Mouse (Mus musculus) thymus, postnatal 4 days (tissue): ENCODE results near the gene Smim1.

ENCODE experiments used
- DNase-seq: peaks from one replicate; pipeline ENCODE4 v3.0.0; 2021

The Smim1 gene

DNA sequence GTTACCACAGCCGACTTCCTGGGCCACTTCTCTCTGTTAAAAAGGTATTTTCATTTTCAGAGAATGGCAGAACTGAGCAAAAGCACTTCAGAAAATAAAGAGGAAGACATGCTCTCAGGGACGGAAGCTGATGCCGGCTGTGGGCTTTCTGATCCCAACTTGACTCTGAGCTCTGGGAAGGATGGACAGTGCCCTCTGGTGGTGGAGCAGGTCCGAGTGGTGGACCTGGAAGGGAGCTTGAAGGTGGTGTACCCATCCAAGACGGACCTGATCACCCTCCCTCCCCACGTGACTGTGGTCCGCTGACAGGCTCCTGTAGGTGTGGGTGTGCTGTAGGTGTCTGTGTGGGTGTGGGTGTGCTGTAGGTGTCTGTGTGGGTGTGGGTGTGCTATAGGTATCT lies 6.5 kb downstream of the Smim1 start:
- peak; percentile 67 for DNase-seq

DNA sequence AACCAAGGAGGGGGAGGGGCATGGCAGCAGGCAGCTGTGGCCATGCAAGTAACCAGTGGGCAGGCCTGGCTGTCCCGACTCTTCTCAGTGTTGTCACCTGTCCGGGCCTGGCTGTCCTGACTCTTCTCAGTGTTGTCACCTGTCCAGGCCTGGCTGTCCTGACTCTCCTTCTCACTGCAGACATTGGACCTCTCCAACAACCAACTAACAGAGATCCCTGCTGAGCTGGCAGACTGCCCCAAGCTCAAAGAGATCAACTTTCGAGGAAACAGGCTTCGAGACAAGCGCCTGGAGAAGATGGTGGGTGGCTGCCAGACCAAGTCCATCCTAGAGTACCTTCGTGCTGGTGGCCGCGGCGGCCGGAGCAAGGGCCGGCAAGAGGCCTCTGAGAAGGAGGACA lies 10.6 kb downstream of the Smim1 start:
- no peak for DNase-seq

DNA sequence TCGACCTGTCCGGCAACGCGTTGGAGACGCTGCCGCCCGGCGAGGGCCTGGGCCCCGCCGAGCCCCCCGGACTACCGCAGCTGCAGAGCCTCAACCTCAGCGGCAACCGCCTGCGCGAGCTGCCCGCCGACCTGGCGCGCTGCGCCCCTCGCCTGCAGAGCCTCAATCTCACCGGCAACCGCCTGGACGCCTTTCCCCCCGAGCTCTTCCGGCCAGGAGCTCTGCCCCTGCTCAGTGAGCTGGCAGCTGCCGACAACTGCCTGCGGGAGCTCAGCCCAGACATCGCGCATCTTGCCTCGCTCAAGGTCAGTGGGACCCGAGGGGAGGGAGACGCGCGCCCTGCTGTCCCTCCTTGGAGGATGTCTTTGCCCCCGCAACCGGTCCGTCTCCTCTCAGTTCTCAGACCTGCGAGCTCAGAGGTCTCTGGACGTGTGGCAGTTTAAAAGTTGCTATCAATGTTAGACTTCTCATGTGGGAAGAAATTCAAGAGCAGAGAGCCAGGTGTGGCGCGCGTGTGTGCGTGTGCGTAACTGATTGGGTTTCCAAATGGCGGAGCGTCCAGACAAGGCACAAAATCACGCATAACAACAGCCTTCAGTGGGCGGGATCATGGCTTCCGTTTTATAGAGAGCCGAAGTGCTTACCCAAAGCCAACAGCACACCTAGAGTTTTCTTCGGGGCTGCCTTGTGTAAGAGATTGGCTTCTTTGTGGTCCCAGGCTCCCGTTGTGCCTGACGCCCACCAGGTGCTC lies 13.7 kb downstream of the Smim1 start:
- peak; percentile 55 for DNase-seq

DNA sequence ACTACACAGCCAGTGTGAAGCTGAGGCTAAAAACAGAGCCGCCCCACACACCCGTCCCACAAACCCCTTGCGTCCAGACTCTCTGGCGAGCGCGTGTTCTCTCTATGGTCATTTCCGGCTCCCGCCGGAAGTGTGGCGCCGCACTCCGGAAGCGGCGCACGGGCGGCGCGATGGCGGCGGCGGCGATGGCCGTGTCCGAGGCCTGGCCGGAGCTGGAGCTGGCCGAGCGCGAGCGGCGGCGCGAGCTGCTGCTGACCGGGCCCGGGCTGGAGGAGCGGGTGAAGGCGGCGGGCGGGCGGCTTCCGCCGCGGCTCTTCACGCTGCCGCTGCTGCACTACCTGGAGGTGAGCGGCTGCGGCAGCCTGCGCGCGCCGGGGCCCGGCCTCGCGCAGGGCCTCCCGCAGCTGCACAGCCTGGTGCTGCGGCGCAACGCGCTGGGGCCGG lies 14.4 kb downstream of the Smim1 start, which contains the start of gene Lrrc47:
Gene Lrrc47 (plus strand): TSS at position 86 of the 444 bp plus-strand sequence.
- DNase-seq: peak; percentile 82

DNA sequence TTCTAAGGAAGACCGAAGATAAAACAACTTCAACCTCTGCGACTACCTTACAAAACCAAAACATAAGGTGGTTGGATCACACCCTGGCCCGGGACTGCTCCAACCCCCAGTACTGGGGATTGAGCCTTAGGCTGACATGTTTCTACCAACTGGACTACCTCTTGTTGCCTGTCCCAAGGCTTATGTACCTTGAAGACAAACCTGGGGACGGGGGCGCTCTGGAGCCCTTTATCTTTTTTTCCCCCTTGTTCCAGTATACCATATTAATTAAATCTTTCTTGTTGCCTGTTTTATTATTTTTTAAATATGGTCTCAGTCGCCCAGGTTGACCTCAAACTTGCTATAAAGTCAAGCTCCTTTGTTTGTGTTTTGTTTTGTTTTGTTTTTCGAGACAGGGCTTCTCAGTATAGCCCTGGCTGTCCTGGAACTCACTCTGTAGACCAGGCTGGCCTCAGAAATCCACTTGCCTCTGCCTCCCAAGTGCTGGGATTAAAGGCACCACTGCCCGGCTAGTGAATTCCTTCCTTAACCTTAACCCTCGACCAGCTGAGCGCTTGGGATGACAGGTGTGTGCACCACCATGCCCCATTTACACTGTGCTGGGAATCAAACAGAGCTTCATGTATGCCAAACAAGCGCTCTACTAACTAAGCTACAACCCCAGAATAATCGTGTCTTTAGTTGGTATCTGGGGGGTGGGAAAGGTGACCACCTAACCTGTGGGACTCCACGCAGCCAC lies 15.0 kb downstream of the Smim1 start:
- no peak for DNase-seq

DNA sequence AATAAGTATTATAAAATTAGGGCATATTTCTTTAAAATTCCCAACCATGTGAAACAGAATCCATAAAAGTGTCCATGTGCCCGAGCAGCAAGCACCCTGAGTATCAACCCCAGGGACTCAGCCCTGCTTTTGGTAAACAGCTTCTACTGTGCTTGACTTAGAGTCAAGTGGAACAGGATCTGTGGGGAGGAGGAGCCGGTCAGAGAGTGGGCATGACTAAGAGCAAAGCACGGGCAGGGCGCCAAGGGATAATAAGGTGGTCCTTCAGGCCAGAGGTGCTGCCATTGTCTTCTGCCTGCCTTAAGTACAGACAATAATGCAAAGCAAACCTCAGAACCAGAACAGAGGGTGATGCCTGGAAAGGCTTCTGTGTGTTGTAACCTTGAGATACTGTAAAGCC lies 18.3 kb downstream of the Smim1 start:
- no peak for DNase-seq

DNA sequence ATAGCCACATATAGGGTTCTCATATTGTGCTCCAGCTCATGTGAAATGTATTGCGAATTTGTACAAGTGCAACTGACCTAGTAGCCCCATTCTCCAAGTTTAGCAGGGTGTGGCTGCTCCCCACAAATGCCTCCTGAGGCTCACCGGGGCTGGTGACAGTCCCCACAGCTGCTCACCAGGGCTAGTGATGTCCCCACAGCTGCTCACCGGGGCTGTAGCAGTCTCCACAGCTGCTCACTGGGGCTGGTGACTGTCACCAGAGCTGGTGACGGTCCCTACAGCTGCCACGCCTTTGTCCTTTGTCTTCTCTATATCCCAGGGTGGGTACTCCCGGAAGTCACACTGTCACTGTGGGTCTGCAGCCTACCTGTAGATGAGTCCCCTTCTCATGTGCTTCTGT lies 19.8 kb downstream of the Smim1 start:
- no peak for DNase-seq

DNA sequence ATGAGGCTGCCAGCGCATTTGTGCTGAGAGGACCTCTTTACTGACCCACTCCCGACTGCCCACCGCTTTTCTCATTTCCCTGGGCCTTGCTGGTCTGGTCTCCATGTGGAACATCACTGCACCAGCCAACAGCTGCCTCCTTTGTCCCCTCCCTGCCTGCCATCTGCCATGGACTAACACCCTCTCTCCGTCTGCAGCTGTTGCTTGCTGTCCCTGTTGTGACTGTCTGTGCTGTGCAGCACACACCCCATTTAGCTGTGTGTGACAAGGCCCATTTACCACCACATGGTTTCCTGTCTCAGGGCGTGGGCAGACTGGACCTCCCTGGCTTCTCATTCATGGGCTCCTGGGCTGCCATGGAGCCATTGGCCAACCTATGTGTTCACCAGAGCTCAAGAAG lies 20.5 kb downstream of the Smim1 start:
- DNase-seq: no peak

DNA sequence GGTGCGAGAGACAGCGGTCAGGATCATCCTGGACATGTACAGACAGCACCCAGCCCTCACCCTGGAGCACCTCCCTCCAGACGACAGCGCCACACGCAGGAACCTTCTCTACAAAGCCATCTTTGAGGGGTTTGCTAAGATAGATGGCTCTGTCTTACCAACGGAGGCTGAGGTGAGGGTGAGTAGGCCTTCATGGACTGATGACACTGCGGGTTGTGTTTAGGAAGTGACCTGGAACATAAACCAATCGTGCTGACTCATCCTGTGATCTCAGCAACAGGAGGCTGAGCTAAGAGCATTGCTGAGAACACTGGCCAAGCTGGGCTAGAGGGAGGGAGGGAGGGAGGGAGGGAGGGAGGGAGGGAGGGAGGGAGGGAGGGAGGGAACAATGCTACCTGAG lies 32.5 kb downstream of the Smim1 start:
- no peak for DNase-seq

DNA sequence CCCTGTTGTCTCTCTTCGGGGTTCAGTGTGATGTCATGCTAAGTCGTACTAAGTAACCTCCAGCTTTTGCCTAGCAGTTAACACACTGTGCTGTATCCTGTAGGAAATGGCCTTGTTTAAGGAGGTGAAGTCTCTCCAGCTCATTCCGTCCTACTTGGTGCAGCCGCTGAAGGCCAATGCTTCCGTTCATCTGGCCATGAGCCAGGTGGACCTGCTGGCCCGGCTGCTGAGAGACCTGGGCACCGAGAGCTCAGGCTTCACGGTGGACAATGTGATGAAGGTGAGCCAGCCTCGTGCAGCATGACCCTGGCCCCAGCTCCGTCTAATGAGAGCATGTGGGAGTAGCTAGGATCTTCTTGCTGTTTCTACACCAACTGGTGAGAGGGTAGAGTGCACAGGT lies 33.3 kb downstream of the Smim1 start:
- no peak for DNase-seq

DNA sequence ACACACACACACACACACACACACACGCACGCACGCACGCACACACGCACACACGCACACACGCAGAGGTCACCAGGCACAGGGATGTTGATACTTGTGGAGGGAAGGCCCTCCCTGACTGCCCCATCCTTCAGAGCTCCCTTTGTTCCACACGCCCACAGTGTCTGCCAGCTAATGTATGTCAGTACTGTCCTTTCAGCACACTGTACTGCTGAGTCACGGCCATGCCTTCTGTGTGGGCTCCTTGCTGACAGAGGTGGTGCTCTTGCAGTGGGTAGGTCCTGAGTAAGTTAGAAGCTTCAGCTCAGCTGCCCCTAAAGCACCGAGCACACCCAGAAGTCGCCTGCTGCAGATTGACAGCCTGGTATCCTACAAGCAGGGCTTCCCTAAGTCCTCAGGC lies 45.6 kb downstream of the Smim1 start:
- DNase-seq: no peak

DNA sequence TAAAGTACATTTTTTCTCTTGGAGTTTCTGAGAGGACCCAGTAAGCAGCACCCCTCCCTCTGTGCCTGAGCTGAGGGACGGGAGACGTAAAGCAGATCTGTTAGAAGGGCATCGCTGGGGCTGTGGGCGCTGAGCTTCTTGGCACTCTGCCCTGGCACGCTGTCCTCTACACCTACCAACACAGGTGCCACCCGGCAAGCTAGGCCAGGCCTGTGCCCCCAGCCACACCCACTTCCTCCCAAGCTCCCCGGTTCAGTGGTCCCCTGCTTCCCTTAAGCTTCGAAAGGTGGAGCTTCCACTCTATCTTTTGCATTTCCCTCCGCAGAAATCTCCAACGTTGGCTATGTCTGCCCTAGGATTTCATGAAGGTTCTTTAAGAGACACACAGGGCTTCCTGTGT lies 46.8 kb downstream of the Smim1 start:
- no peak for DNase-seq

DNA sequence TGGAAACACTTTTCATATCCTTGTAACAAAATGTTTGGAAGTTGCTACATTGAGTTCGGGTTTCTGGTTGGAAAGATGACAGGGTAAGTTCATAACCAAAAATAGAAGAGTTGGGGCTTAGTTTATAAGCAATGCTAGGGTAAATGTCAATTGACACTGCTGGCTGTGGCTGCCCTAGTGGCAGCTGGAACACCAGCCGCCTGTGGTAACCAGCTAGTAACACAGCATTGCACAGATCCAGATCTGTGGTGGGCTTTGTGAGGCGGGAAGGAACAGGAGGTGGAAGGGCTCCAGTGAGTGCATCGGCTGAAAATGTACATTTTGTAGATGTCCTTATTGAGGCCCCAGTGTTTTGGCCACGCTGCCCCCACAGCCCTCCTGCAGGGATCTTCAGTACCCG lies 50.3 kb downstream of the Smim1 start:
- DNase-seq: peak; percentile 27

DNA sequence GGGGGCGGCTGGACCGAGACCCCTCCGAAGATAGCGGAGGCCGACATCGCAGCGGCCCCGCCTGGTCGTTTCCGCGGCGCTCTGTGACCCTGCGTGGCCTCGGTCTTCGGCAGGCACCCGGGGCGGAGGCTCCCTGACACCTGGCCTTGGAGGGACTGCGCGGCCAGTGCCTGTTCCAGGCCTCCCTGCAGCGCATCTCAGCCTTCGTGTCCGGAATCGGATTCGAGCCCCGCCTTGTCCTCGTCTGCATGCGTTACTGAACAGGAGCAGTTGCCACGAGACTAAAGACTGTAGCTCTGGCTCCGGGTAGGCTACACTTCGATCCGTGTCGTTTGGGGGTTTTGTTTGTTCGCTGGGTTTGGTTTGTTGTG lies 50.8 kb downstream of the Smim1 start:
- DNase-seq: no peak

DNA sequence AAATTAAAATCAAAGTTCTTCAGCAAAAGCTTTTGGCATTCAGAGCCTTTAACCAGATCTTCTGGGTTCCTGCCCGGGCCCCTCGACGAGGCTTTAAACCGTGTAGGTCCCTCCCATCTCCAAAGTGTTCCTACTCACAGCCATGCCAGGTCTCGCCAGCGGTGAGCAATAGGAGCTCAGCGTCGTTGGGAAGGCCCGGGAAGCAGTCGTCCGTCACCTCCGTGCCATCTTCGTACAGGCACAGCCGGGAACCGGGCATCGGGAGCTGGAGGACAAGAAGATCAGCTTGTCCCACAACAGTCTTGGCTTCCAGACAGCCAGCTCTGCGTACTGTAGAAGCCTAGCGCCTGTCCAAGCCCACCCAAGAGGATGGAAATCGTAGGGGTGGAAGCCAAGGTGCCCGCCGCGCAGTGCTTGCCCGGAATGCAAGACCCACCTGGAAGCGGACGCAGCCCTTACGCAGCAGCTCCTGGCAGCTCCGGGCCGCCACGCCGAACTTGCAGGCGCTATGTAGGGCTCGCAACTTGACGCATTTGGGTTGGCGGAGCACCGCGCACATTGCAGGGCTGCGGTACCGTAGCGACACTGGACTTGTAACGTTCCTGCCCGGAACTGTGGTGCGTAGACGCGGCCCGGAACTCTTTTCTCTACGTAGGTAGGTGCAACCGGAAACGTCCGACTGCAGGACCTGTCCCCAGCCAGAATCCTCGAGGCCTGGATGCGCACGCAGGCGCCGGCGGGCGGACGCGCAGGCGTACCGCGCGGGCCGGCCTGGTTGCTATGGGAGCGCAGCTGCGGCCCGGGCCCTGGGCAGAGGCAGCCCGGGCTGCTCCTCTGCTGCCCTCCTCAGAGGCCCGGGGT lies 51.4 kb downstream of the Smim1 start, which contains the start of the genes Dffb and Cep104:
Gene Dffb (minus strand): TSS at position 696 of the 861 bp plus-strand sequence.
Gene Cep104 (plus strand): TSS at position 764 of the 861 bp plus-strand sequence.
- DNase-seq: peak; percentile 95
